Mouse (Mus musculus) activated CD4-positive, CD25-positive, alpha-beta regulatory T cell (primary cell): ENCODE data around the gene Mark1. TPM values are rescaled to one million over a fixed set of nuclear protein-coding genes. Genes with fewer than 3 reads are reported as not detected.

Experiments
- polyA plus RNA-seq, 2 experiments: library from polyadenylated mRNA; unstranded; fragments of 100-300 nt; shearing (Covaris generic); gene quantifications; one replicate each; pipeline ENCODE4 v1.2.1; 2017

Gene Mark1
- polyA plus RNA-seq: not detected

GRCm38 (mm10) chr1:184999071-184999750, at the start of gene Mark1:
Mark1 (minus strand) TSS chr1:184999570.

GRCm38 (mm10) chr1:184882281-184883268, 116.8 kb downstream of the Mark1 start, which contains the start of gene C130074G19Rik:
C130074G19Rik (minus strand) TSS chr1:184883218.

Other genes starting within 250 kb of the Mark1 start
- under 1 TPM in 1 of 2 experiments, not detected in 1; 0.26 TPM for gene Marc1, start 188.3 kb downstream of the Mark1 start, polyA plus RNA-seq
- 100 to 1,000 TPM; 318 to 403 TPM for gene Marc2, start 153.1 kb downstream of the Mark1 start, polyA plus RNA-seq
- gene C130074G19Rik, start 116.4 kb downstream of the Mark1 start, polyA plus RNA-seq: not detected
- 10 to 100 TPM; 19.2 to 27.9 TPM for gene Rab3gap2, start 204.5 kb upstream of the Mark1 start, polyA plus RNA-seq